Mouse (Mus musculus) layer of hippocampus, postnatal 10 days (tissue): ENCODE measurements around the gene Fis1. TPM values are rescaled to one million over a fixed set of nuclear protein-coding genes. Genes with fewer than 3 reads are reported as not detected.

Source experiments
- DNase-seq, 2 experiments: peaks; one replicate each; pipeline ENCODE4 v3.0.0; 2021; ENCODE audit warnings: low spot score in 2 of 2
- total RNA-seq, 2 experiments: library from RNA; stranded (reverse); gene quantifications; 2 replicates each; pipeline ENCODE4 v1.2.3; 2021

Gene Fis1
- total RNA-seq, 2 experiments from 2014 or later: 196 to 209 TPM

DNA sequence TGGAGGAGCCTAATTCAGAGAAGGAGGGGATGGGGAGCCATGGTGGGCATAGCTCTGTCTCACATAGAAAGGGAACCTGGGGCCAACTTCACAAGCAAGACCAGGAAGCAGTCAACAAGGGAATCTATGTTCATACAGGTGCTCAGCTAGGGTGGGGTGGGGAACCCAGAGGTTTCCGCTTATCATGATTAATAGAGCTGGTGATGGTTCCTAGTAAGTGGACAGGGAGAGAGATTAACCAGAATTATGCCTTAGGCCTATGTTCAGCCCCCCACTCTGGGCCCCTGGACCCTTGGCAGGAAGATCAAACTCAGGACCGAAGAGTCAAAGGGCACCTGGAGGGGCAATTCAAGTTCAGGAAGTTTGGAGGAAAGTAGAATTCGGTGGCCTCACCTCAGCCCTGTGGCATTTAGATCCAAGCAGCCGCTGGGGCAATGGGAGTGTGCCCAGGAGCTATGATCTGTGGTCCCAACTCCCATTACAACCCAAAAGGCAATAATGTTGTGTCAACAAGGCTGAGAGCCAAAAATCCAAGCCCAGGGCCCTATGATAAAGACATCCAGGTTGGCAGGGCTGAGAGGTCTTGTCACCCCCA lies 13.9 kb downstream of the Fis1 start:
- DNase-seq: no peak

DNA sequence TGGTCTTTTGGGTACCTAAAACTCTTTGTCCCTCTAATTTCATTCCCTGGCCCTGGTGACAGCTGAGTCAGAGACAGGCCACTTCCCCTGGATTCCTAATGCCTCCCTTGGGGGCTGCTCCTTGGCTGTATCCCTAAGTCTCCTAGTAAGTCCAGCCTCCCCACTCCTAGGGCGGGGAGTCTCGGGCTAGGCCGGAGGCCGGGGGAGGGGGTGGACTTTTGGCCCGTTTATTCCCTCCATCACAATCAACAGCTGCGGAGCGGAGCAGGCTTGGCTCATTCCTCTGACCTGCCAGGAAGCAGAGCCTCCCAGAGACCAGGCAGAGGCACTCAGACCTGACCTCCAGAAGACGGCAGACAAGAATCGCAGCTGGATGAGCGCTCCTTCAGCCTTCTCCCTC lies 14.5 kb downstream of the Fis1 start:
- no peak for DNase-seq

- peak; percentile 38 to 47 for DNase-seq
Observed at GRCm38 (mm10) chr5:136970703-136971102, 17.6 kb downstream of the Fis1 start.

- no peak for DNase-seq
Observed at GRCm38 (mm10) chr5:136973670-136974069, 20.6 kb downstream of the Fis1 start.

DNA sequence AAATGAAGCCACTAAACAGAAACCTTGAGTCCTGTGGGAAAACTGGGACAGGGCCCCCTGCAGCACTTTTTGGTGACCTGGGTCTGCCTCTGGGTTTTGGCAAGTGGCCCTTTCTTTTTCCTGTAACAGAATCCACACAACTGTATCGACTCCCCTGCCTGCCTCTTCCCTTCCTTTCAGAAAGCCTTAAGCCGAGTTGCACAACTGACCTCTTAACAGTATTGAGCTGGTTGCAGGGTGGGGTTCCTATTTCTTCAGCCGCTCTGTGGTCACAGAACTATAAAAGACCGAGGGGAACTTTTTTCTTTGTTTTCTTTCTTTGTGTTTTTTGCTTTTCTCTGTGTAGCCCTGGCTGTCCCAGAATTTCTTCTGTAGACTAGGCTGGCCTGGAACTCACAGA lies 24.7 kb downstream of the Fis1 start:
- no peak for DNase-seq

DNA sequence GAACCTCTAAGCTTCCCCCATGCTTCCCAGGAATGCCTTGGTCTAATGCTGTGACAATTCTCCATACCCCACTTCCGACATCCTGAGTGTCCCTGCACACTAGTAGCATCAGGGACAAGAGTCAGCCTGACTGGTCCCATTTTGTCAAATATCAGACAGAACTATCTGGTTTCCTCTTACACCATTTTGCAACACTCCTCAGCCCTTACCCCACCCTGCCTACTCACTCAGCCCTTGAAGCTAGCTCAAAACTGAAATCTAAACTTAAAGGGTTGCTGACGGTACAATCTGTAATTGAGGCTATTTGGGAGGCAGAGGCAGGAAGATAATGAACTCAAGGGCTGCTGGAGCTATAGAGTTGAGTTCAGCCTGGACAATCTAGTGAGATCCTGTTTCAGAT lies 26.7 kb downstream of the Fis1 start:
- no peak for DNase-seq

GRCm38 (mm10) chr5:136980974-136981373 lies 27.9 kb downstream of the Fis1 start:
- DNase-seq: no peak

DNA sequence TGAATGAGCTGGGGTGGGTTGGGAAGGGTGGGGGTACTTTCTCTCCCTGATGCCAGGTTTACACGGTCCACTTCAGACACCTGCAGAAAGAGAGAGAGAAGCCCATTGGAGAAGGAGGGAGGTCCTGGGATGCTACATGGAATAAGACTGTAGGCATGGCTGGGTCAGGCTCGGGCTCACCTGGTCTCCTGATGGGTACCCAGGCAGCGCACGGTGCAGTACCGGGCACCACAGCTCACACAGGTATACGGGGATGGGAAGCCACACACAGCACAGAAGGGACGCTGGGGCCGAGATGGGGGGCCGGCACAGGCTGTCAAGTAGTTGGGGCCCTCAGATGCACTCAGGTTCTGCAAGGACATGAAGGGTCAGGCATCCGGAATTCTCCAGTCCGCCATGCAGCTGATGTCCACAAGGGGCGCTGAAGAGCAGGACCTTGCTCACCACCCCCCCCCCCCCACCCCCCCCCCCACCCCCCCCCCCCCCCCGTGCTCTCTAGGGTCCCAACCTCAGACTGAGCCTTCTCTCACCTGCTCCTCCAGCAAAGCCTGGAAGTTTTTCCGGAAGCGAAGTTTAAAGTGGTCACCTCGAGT lies 29.4 kb downstream of the Fis1 start:
- peak; percentile 56 to 60 for DNase-seq

DNA sequence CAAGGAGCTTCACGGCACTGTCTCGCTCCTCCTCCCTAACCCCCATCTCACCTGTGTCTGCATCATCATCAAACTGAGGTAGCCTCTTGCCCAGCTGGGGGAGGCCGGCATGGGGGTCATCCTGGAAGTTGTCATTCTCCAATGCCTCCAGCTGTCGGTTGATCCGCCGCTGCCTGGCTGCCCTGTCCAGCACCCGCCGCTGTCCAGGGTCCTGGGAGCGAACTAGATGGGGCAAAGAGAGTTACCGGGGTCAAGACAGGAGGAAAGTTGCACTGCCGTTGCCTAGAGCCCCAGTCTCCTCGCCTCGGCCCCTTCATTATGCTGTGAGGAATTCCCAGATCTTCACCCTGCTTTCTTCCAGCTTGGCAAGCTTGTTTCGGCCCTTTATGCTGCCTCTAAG lies 31.8 kb downstream of the Fis1 start:
- DNase-seq: no peak

DNA sequence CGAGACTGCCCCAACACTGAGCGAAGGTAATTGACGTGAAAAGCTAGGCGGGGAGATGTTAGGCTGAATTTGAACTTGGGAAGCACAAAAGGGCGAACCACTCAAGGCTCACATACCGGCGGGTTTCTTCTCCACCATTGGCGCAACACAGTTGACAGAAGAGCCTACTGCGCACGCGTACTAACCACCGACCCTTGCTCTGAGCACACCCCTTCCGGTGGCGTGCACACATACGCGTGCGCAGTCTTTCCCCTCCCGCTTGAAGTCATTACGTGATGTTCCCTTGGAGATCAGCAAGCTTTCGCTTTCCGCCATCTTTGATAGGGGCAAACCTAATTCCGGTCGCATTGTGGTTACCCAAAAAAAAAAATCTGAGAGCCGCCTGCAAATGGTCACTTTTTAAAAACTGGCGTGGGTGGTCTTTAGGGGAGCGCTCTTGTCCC lies 33.6 kb downstream of the Fis1 start, which contains the start of gene Plod3:
Gene Plod3, plus strand, starts transcription at position 325 of the 443 bp plus-strand sequence.
- peak; percentile 95 to 96 for DNase-seq

DNA sequence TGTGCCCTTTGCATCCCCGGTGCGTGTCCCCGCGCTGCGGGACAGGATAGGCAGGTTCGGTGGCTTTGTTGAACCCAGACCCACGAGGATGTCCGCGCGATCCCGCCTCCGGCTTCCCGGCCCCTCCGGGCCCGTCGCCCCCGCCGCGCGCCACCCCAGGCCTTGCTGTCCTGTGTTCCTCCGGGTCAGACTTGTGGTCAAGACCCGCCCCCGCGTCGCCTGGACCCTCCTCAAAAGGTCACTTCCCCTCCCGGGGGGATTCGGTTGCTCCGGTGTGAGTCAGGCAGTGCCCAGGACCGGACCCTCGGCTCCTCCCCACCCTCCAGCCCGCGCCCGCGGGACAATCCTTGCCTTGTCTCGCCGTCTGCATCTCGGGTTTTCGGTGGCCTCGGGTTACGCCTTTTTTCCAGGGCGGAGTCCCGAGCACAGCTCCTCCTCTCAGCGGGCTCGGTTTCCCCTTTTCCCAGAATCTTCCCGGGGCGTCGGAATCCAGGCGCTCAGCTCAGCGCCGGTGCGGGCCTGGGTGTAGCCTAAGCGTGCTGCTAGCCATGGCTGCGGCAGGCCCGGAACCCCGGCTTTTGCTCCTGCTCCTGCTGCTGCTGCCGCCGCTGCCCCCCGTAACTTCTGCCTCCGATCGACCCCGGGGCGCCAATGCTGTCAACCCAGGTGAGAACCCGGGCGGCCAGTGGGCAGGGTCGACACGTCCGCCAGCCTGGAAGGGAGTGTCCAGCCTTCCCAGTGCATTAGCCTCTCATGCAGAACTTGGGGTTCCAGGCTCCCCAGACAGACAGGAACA lies 34.3 kb downstream of the Fis1 start:
- peak; percentile 79 to 82 for DNase-seq

GRCm38 (mm10) chr5:136987934-136988271 lies 34.8 kb downstream of the Fis1 start, which contains the start of gene Znhit1:
Gene Znhit1 (minus strand): TSS chr5:136988021.
- DNase-seq: no peak

GRCm38 (mm10) chr5:136988420-136988819 lies 35.3 kb downstream of the Fis1 start:
- peak; percentile 50 to 59 for DNase-seq

GRCm38 (mm10) chr5:136989801-136990200 lies 36.7 kb downstream of the Fis1 start:
- no peak for DNase-seq

DNA sequence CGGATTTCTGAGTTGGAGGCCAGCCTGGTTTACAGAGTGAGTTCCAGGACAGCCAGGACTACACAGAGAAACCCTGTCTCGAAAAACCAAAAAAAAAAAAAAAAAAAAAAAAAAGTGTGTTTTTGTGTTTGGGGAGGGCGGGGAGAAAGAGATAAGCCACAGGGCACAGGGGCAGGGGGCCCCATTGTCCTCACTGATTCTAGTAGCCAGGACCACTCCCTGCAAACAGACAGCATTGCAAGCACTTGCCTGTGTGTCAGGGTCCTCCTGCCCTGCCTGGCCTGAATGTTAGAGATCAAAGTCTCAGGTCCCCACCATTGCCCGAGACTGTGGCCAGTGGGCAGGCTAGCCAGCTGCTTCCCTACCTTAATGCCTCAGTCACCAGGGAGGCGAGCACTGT lies 46.4 kb downstream of the Fis1 start:
- DNase-seq: no peak

DNA sequence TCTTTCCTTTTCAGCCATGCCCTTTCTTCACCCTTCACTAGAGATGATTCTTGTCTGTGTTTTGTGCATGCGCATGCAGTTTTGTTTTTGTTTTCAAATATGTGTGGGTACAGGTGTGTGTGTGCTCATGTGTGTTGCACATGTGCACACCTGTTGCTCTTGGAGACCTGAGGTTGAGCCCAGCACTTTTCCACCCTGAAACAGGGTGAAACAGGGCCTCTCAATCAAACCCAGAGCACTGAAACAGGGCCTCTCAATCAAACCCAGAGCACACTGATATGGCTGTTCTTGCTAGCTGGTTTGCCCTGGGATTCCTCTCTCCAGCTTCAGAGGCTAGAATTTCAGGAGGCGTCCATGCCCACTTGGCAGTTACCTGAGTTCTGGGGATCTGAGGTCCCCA lies 47.5 kb downstream of the Fis1 start:
- DNase-seq: no peak

GRCm38 (mm10) chr5:137007276-137007675 lies 54.2 kb downstream of the Fis1 start:
- DNase-seq: no peak

GRCm38 (mm10) chr5:137009988-137010387 lies 56.9 kb downstream of the Fis1 start:
- DNase-seq: peak; percentile 58 to 67

- DNase-seq: no peak
Observed at GRCm38 (mm10) chr5:137012401-137012950, 59.4 kb downstream of the Fis1 start.
